Mouse (Mus musculus) neural tube, embryonic 11.5 days (tissue): ENCODE data around the gene Ganab. TPM values are rescaled to one million over a fixed set of nuclear protein-coding genes. Genes with fewer than 3 reads are reported as not detected.
"Not testable (repeated sequence)": the region's sequence is repeated elsewhere in the genome, so short reads cannot be mapped to it uniquely, and the experiment has no call there.

Experiments used
- ATAC-seq: fragments of 200-750 bp; cut with Nextera tagmentation; 2 replicates; pipeline ENCODE4 v1.8.0; 2017; ENCODE audit warnings: moderate number of reproducible peaks, mild to moderate bottlenecking, moderate TSS enrichment, moderate library complexity; ENCODE audit not compliant: insufficient read depth, low FRiP score, low TSS enrichment
- DNase-seq: peaks from one replicate; pipeline ENCODE4 v3.0.0-alpha.2; 2015; ENCODE audit warnings: low spot score
- H3K27ac ChIP-seq: fragments of 300-500 bp; sonication (generic); 2 replicates; pipeline ENCODE4 v1.5.1; 2014; ENCODE audit warnings: low read depth, mild to moderate bottlenecking, low read length
- H3K27me3 ChIP-seq: fragments of 300-500 bp; sonication (generic); 2 replicates; pipeline ENCODE4 v1.6.1; 2014; ENCODE audit warnings: mild to moderate bottlenecking, low read length, mixed read lengths; ENCODE audit not compliant: control insufficient read depth, insufficient read depth
- H3K36me3 ChIP-seq: fragments of 300-500 bp; sonication (generic); 2 replicates; pipeline ENCODE4 v1.6.1; 2014; ENCODE audit warnings: mild to moderate bottlenecking, low read length, moderate library complexity, mixed read lengths; ENCODE audit not compliant: control insufficient read depth, insufficient read depth
- H3K4me1 ChIP-seq: fragments of 300-500 bp; sonication (generic); 2 replicates; pipeline ENCODE4 v1.6.1; 2014; ENCODE audit warnings: low read length, mixed read lengths; ENCODE audit not compliant: control insufficient read depth, insufficient read depth
- H3K4me2 ChIP-seq: fragments of 300-500 bp; sonication (generic); 2 replicates; pipeline ENCODE4 v1.6.1; 2014; ENCODE audit warnings: low read depth, mild to moderate bottlenecking, moderate library complexity
- H3K4me3 ChIP-seq: fragments of 300-500 bp; sonication (generic); 2 replicates; pipeline ENCODE4 v1.5.1; 2014; ENCODE audit warnings: low read depth, low read length
- H3K9ac ChIP-seq: fragments of 300-500 bp; sonication (generic); 2 replicates; pipeline ENCODE4 v1.6.1; 2014; ENCODE audit warnings: mild to moderate bottlenecking, low read length
- H3K9me3 ChIP-seq: fragments of 300-500 bp; sonication (generic); 2 replicates; pipeline ENCODE4 v1.6.1; 2016; ENCODE audit warnings: low read length; ENCODE audit not compliant: control insufficient read depth
- WGBS: fragments of 180-500 bp; shearing (Covaris S2); extraction: QIAGEN DNeasy Blood & Tissue Kit; methylation state at CpG from one replicate; pipeline ENCODE4 v1.1.7; 2014; 5-methylcytosine and 5-hydroxymethylcytosine counted together
- polyA plus RNA-seq: library from polyadenylated mRNA; unstranded; fragments of >200 nt; fragmentation: Nextera tagmentation; extraction: Ambion mirVana; gene quantifications from 2 replicates; pipeline ENCODE4 v1.2.1, GENCODE M21; 2014

The Ganab gene
- polyA plus RNA-seq, 1 experiment from 2014 or later = 128 TPM

DNA sequence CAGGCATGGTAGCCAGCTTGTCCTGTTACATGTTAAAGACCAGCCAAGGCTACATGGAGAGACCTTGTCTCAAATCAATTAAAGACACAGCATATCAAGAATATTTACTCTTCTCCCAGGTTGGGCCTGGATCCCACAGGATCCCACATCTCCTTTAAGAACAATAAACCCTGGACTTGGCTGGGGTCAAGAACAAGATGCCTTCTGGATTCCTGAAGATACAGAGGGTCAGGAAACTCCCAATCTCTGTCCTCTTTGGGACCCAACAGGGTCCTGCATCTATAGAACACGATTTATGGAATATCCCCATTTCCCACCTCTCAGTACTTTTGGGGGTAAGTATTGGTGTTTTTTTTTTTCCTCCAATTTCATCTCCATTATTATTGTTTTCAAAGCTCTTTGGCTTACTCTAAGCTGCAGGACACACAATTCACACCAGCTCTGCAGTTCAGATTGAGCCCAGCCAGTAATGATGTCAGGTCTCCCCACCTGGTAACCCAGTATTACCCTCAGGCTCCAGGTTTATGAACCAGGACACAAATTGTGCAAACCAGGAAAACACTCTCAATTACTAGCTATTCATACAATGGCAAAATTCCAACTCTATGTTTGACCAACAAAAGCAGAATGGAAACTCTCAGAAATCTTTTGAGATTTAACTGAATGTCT lies 10.8 kb upstream of the Ganab start:
- Histone ChIP-seq H3K27ac (no peak overlapping the region), H3K9ac (no peak overlapping the region; the same call in 1 of the 2 replicates), H3K36me3 (0 out of 2 replicates have a peak, but pooled peaks cover 2% of the 10 kb centered on the region), H3K4me2 (no peak overlapping the region), H3K4me1 (peaks cover 8% of the 10 kb centered on the region), H3K4me3 (no peak overlapping the region), H3K9me3 (no peaks in the 10 kb centered on the region), H3K27me3 (no peaks in the 10 kb centered on the region)
- 50% methylated on average over 1 of the region's 1 CpGs for WGBS
- DNase-seq (no peak), ATAC-seq (no peak)

DNA sequence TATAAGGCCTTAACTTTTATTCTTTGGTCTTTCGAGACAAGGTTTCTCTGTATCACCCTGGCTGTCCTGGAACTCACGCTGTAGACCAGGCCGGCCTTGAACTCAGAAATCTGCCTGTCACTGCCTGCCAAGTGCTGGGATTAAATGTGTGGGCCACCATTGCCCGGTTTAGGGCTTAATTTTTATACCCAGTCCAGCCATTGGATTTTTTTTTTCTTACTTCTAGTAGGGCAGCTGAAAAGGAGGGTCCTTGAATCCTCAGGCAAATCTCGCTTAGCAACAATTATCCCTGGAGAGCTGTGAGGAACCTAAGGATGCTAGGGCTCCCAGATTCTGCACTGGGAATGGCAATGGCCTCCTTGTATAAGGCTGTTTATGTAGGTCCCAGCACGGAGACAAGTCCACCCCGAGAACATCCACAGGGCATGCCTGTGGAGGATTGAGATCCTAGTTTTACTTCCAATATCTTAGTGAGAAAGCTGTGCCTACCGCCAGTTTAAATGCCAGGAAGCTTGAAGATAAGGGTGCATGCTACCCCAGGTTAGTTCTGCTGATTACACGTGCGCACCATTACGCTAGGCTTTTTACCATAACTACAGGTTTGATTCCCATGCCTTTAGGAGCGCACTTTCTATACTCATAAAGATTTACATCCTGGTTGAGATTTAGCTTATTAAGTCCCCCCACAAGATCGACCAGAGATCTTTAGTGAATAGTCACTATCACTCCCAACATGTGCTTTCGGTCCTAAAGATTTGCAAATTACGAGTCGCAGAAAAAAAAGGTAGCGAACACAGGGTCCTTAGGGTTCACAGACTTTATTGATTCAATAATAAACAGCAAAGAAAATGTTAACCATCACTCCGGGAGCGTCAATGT lies 10.0 kb upstream of the Ganab start:
- H3K9me3 ChIP-seq = no peaks in the 10 kb centered on the region
- whole genome bisulfite sequencing = 13% methylated on average over 19 of the region's 19 CpGs
- peak overlapping the region; percentile 84 for H3K9ac ChIP-seq
- no peaks in the 10 kb centered on the region for H3K27me3 ChIP-seq
- peaks cover 8% of the 10 kb centered on the region for H3K4me1 ChIP-seq
- 0 out of 2 replicates have a peak, but pooled peaks cover 2% of the 10 kb centered on the region for H3K36me3 ChIP-seq
- peak overlapping the region; percentile 68 for H3K4me3 ChIP-seq
- no peak for DNase-seq
- peak overlapping the region; percentile 58 for H3K27ac ChIP-seq
- no peak for ATAC-seq
- peak overlapping the region; percentile 80 for H3K4me2 ChIP-seq

DNA sequence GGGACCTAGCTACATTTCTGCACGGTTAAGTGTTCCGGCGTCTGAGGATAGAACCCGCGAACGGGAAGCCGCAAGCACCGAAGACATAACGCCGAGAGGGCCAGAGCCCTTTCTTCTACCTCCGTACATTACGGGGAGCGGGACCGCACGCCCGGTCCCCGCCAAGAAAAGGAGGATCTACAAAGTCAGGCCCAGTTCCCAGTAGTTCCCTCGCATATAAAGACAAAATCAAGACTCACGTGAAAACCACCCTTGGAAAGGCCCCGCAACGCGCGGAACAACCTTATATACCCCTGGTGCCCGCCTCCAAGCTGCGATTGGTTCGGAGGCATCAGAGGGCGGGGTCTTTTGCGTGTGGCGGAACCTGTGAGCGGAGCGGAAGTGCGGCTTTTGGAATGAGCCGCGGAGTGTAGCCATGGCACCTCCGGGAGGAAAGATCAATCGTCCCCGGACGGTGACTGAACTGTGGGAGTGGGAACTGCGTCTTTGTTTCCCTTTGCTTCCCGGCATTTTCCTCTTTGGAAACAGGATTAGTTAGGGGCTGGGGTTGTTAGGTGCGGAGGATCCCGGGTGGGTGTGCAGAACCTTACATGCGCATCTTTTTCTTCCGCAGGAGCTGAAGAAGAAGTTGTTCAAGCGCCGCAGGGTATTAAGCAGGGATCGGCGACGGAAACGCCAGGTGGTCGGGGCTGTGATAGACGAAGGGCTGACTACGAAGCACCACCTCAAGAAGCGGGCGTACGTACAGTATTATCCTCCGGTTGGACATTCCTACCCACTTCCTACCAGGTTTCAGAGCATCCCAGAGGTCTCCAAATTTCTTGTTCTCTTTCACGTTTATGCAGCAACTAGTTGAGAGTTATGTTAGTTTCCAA lies 9.1 kb upstream of the Ganab start, which contains the start of the genes 1810009A15Rik and Gm49416:
Gene 1810009A15Rik, plus strand, starts transcription at position 343 of the 875 bp plus-strand sequence.
Gene Gm49416, plus strand, starts transcription at position 416 of the 875 bp plus-strand sequence.
- H3K27me3 ChIP-seq = no peaks in the 10 kb centered on the region
- DNase-seq (peak; percentile 95), ATAC-seq (peak; percentile 95)
- peaks cover 8% of the 10 kb centered on the region for H3K4me1 ChIP-seq
- H3K9me3 ChIP-seq = no peaks in the 10 kb centered on the region
- under 1% methylated on average over 58 of the region's 58 CpGs for WGBS
- H3K36me3 ChIP-seq = 0 out of 2 replicates have a peak, but pooled peaks cover 2% of the 10 kb centered on the region
- peak within 1 kb of the TSS; percentile 84 for H3K9ac ChIP-seq
- peak within 1 kb of the TSS; percentile 80 for H3K4me2 ChIP-seq
- peak within 1 kb of the TSS; percentile 87 for H3K27ac ChIP-seq
- H3K4me3 ChIP-seq = peak within 1 kb of the TSS; percentile 68

DNA sequence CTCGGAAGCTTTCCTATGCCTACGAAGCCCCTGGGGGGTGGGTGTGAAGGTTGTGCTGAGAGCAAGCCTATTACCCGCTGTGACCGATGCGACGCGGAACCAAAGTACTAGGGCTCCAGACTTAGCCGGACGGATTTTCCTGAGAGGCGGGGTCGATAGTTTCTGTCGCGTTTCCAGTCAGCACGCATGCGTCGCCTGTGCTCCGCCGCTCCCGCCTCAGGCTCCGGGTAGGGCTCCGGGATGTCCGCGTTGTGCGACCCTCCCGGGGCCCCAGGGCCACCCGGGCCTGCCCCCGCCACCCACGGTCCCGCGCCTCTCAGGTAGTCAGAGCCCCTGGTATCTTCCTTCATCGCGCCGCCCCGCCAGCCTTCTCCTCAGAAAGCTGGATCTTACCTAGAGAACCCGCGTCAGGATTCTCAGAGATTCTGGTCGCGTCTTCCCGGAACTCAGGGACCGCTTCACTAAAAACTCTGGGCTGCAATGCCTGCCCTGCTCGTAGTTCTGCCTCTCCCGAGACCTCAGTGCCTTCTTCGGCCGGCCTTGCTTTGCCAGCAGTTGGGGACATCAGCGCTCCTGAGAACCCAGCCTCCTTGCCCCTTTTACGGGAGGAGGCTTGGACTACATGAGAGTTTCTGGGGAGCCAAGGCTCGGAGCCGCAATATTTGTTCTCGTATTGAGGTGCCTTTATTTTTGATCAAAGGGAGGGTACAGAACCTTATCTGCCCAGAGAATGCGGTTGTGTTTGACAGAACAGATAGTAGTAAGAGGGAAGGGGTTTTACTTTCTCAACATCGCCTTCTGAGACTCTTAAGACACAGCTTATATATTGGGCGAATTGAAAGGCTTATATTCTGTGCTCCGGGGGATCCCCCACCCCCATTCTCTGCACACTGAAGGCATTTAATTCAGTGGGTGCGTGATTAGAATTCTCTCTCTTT lies 4.8 kb upstream of the Ganab start, which contains the start of gene Ints5:
Gene Ints5, plus strand, starts transcription at position 177 of the 938 bp plus-strand sequence.
- Histone ChIP-seq H3K27me3 (no peaks in the 10 kb centered on the region), H3K4me2 (peak within 1 kb of the TSS; percentile 60), H3K36me3 (peaks cover 8% of the 10 kb centered on the region), H3K9me3 (no peaks in the 10 kb centered on the region), H3K9ac (peak within 1 kb of the TSS; percentile 66), H3K27ac (peak within 1 kb of the TSS; percentile 36; the same call in 1 of the 2 replicates), H3K4me3 (peak within 1 kb of the TSS; percentile 49), H3K4me1 (peaks cover 9% of the 10 kb centered on the region)
- ATAC-seq (peak; percentile 63), DNase-seq (peak; percentile 89)
- WGBS = 3% methylated on average over 54 of the region's 54 CpGs

DNA sequence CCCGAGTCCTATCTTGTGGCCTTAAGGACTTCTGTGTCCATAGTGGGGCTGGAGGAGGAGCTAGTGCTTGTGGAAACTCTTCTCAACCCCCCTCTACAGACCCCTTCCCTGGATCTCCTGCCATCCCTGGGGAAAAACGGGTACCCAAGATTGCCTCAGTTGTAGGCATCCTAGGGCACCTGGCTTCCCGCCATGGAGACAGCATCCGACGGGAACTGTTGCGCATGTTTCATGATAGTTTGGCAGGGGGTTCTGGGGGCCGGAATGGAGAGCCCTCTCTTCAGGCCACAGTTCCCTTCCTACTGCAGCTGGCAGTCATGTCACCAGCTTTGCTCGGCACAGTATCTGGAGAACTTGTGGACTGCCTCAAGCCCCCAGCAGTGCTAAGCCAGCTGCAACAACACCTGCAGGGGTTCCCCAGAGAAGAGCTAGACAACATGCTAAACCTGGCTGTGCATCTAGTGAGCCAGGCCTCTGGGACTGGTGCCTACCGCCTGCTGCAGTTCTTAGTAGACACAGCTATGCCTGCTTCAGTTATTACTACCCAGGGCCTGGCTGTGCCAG lies 2.4 kb upstream of the Ganab start:
- Histone ChIP-seq H3K27me3 (no peaks in the 10 kb centered on the region), H3K9ac (no peak overlapping the region), H3K4me3 (no peak overlapping the region), H3K27ac (no peak overlapping the region), H3K4me2 (no peak overlapping the region), H3K9me3 (no peaks in the 10 kb centered on the region), H3K4me1 (peaks cover 18% of the 10 kb centered on the region), H3K36me3 (peaks cover 7% of the 10 kb centered on the region)
- 92% methylated on average over 9 of the region's 9 CpGs for WGBS
- ATAC-seq (no peak), DNase-seq (no peak)

DNA sequence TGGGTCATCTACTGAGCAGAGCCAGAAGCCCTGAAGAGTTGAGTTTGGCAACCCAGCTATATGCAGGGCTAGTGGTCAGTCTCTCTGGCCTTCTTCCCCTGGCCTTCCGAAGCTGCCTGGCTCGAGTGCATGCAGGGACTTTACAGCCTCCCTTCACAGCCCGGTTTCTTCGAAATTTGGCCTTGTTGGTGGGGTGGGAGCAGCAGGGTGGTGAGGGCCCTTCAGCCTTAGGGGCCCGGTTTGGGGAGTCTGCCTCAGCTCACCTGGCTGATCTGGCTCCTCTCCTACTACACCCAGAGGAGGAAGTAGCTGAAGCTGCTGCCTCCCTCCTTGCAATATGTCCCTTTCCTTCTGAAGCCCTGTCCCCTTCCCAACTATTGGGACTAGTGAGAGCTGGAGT lies 1.6 kb upstream of the Ganab start:
- H3K4me2 ChIP-seq, ATAC-seq, H3K9ac ChIP-seq, H3K27ac ChIP-seq, H3K4me3 ChIP-seq, H3K9me3 ChIP-seq, DNase-seq, H3K27me3 ChIP-seq, H3K36me3 ChIP-seq: not testable (repeated sequence)
- H3K4me1 ChIP-seq = peaks cover 18% of the 10 kb centered on the region
- 90% methylated on average over 5 of the region's 5 CpGs for WGBS

DNA sequence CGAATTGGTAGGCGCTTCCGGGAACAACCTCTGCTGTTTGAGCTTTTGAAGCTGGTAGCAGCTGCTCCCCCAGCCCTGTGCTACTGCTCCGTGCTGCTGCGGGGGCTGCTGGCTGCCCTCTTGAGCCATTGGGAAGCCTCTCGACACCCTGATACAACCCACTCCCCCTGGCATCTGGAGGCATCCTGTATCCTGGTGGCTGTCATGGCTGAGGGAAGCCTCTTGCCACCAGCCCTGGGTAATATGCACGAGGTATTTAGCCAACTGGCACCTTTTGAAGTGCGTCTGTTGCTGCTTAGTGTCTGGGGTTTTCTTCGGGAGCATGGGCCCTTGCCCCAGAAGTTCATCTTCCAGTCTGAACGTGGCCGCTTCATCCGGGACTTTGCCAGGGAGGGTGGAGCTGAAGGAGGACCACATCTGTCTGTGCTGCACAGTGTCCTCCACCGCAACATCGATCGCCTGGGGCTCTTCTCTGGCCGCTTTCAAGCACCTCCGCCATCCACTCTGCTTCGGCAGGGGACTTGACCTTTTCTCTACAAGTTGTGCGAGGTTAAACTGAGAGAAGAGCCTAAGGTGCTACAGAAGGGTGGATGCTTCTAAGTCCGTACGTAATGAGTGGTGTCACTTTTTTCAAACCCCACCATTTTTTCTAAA lies 533 bp upstream of the Ganab start:
- Histone ChIP-seq H3K4me2 (peak overlapping the region; percentile 48), H3K27ac (peak overlapping the region; percentile 70), H3K4me3 (peak overlapping the region; percentile 88), H3K4me1 (peaks cover 18% of the 10 kb centered on the region), H3K9ac (peak overlapping the region; percentile 46)
- ATAC-seq (peak; percentile 41), DNase-seq (peak; percentile 55)
- H3K9me3 ChIP-seq, H3K27me3 ChIP-seq, H3K36me3 ChIP-seq: not testable (repeated sequence)
- 29% methylated on average over 21 of the region's 21 CpGs for WGBS
